Mouse (Mus musculus) layer of hippocampus, postnatal 14 days (tissue): ENCODE measurements around the gene Ypel2. TPM values are rescaled to one million over a fixed set of nuclear protein-coding genes. Genes with fewer than 3 reads are reported as not detected.
A peak's percentile ranks its signal among the peaks of the same experiment; 100 is the strongest.

Experiments used
- DNase-seq, 2 experiments: peaks; one replicate each; pipeline ENCODE4 v3.0.0; 2021 to 2022; ENCODE audit warnings: low spot score in 2 of 2, mixed read lengths in 1 of 2
- total RNA-seq, 2 experiments: library from RNA; stranded (reverse); gene quantifications; 2 replicates each; pipeline ENCODE4 v1.2.3; 2021

Gene Ypel2
- total RNA-seq, 2 experiments from 2014 or later = 20.5 to 21.9 TPM

- DNase-seq = no peak
Measured at GRCm38 (mm10) chr11:86996266-86996665, 2.8 kb upstream of the Ypel2 start.

- DNase-seq = peak; percentile 47 to 80
Measured at GRCm38 (mm10) chr11:86995625-86996221, 2.2 kb upstream of the Ypel2 start.

- DNase-seq = no peak
Measured at GRCm38 (mm10) chr11:86994791-86995624, 1.5 kb upstream of the Ypel2 start.

- DNase-seq = no peak
Measured at GRCm38 (mm10) chr11:86994330-86994729, 823 bp upstream of the Ypel2 start.

GRCm38 (mm10) chr11:86992461-86992988 lies 982 bp downstream of the Ypel2 start:
- DNase-seq = peak in 1 of 2 experiments; percentile 18

- DNase-seq = no peak
Measured at GRCm38 (mm10) chr11:86991241-86991640, 2.3 kb downstream of the Ypel2 start.

- DNase-seq = no peak
Measured at GRCm38 (mm10) chr11:86990309-86990708, 3.2 kb downstream of the Ypel2 start.

- no peak for DNase-seq
Measured at GRCm38 (mm10) chr11:86984990-86985389, 8.5 kb downstream of the Ypel2 start.

GRCm38 (mm10) chr11:86983056-86983455 lies 10.5 kb downstream of the Ypel2 start:
- no peak for DNase-seq

GRCm38 (mm10) chr11:86981229-86981791 lies 12.2 kb downstream of the Ypel2 start:
- DNase-seq = no peak

GRCm38 (mm10) chr11:86980526-86980925 lies 13.0 kb downstream of the Ypel2 start:
- DNase-seq = no peak

GRCm38 (mm10) chr11:86979799-86980198 lies 13.7 kb downstream of the Ypel2 start:
- DNase-seq = no peak

GRCm38 (mm10) chr11:86977242-86977641 lies 16.3 kb downstream of the Ypel2 start:
- DNase-seq = no peak

GRCm38 (mm10) chr11:86974401-86974800 lies 19.1 kb downstream of the Ypel2 start:
- no peak for DNase-seq

- DNase-seq = no peak
Measured at GRCm38 (mm10) chr11:86973255-86973654, 20.3 kb downstream of the Ypel2 start.

- no peak for DNase-seq
Measured at GRCm38 (mm10) chr11:86971057-86971753, 22.3 kb downstream of the Ypel2 start.

GRCm38 (mm10) chr11:86969041-86969821 lies 24.3 kb downstream of the Ypel2 start:
- no peak for DNase-seq

- DNase-seq = no peak
Measured at GRCm38 (mm10) chr11:86967506-86967905, 26.0 kb downstream of the Ypel2 start.

- DNase-seq = no peak
Measured at GRCm38 (mm10) chr11:86966696-86967095, 26.8 kb downstream of the Ypel2 start.

GRCm38 (mm10) chr11:86965079-86965478 lies 28.4 kb downstream of the Ypel2 start:
- DNase-seq = no peak

- DNase-seq = no peak
Measured at GRCm38 (mm10) chr11:86963698-86964097, 29.8 kb downstream of the Ypel2 start.
